Mouse (Mus musculus): ENCODE data around the gene Otud7b. TPM values are rescaled to one million over a fixed set of nuclear protein-coding genes. Genes with fewer than 3 reads are reported as not detected.

Otud7b gene
- polyA plus RNA-seq, 1 experiment, result 46.0 TPM

DNA sequence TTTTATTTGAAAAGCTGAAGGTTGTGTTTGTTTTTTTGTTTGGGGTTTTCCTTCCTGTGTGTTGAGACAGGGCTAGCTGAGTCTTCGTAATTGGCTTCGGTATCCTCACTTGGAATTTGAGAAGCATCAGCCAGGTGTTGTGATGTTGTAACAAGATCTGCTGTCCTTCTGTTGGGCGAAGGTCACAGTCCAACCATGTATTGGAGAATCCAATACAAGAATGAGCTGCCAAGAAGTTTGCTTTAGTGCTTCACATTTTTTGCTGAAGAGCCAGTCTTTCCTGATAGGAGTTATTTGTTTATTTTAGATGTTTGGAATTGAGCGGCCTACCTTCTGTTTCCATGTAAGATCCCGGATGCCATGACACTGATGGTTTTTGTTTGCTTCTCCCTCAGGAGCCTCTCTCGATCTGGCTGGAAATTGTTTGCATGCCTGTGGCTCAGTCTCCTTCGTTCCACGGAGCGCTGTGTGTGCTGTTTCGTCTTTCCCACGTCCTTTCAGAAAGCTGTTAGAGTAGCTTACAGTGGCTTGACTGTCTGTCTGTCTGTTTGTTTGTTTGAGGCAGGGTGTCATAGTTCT, 29.1 kb downstream of the Otud7b start:
- Histone ChIP-seq H3K27ac (ENCODE audit: control insufficient read depth, insufficient read depth, low read depth, low read length) (no peak overlapping the region), H3K27me3 (ENCODE audit: control insufficient read depth, insufficient read depth, low read length) (no peaks in the 10 kb centered on the region), H3K4me1 (ENCODE audit: control insufficient read depth, insufficient read depth, low read length) (no peaks in the 10 kb centered on the region), H3K36me3 (ENCODE audit: control insufficient read depth, insufficient read depth, low read length) (peaks cover 2% of the 10 kb centered on the region), H3K4me3 (ENCODE audit: control insufficient read depth, low read depth, low read length) (no peak overlapping the region)
- TF ChIP-seq POLR2A (IDR thresholded peaks at IDR 0.05; ENCODE audit: control insufficient read depth, low read depth, low read length), result no peak

DNA sequence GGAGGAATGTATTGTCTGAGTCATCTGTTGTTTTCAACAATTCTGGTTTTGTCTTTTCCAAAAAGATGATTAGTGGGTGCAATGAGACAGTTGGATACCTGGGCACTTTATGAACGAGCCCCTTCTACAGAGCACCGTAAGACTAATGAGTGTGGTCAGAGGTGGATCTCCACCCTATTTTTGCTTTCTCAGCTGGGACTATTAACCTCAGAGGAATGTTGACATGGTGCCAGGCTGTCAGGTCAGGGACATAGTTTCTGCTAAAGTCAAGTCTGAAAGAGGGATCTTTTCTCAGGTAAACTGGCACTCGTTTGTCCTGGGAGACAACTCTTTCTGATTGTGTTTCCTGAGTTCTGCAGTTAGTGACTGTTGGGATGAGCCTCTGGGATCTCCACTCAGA, 30.7 kb downstream of the Otud7b start:
- Histone ChIP-seq H3K4me3 (ENCODE audit: control insufficient read depth, low read depth, low read length) (no peak overlapping the region), H3K27me3 (ENCODE audit: control insufficient read depth, insufficient read depth, low read length) (no peaks in the 10 kb centered on the region), H3K36me3 (ENCODE audit: control insufficient read depth, insufficient read depth, low read length) (peaks cover 2% of the 10 kb centered on the region), H3K27ac (ENCODE audit: control insufficient read depth, insufficient read depth, low read depth, low read length) (no peak overlapping the region), H3K4me1 (ENCODE audit: control insufficient read depth, insufficient read depth, low read length) (no peaks in the 10 kb centered on the region)
- TF ChIP-seq POLR2A (IDR thresholded peaks at IDR 0.05; ENCODE audit: control insufficient read depth, low read depth, low read length), result no peak
- no peak for TF ChIP-seq CTCF (IDR thresholded peaks at IDR 0.05; ENCODE audit: control insufficient read depth, insufficient read depth, insufficient replicate concordance, low read depth, low read length)

GRCm38 (mm10) chr3:96147950-96148349, 43.6 kb downstream of the Otud7b start:
- Histone ChIP-seq H3K36me3 (ENCODE audit: control insufficient read depth, insufficient read depth, low read length) (no peaks in the 10 kb centered on the region; the same call in none of the 2 replicates), H3K4me1 (ENCODE audit: control insufficient read depth, insufficient read depth, low read length) (no peaks in the 10 kb centered on the region)
- no peak for TF ChIP-seq CTCF (IDR thresholded peaks at IDR 0.05; ENCODE audit: control insufficient read depth, insufficient read depth, insufficient replicate concordance, low read depth, low read length)

DNA sequence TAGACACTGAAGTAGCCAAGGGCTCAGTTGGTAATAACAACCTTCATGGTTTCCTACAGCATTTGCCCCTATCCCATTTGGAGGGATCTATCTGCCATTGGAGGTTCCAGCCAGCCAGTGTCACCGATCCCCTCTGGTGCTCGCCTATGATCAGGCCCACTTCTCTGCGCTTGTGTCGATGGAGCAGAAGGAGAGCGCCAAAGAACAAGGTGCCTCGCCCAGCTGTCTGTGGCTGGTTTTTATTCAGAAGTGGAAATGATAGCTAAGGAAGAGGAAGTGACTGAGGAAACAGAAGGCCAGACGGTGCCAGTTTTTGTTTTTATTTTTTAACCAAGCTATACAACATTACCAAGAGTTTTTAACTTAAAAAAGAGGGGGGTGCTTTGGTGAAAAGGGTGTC, 47.5 kb downstream of the Otud7b start:
- Histone ChIP-seq H3K27me3 (ENCODE audit: control insufficient read depth, insufficient read depth, low read length) (no peaks in the 10 kb centered on the region), H3K4me3 (ENCODE audit: control insufficient read depth, low read depth, low read length) (no peak overlapping the region), H3K27ac (ENCODE audit: control insufficient read depth, insufficient read depth, low read depth, low read length) (no peak overlapping the region), H3K4me1 (ENCODE audit: control insufficient read depth, insufficient read depth, low read length) (no peaks in the 10 kb centered on the region), H3K36me3 (ENCODE audit: control insufficient read depth, insufficient read depth, low read length) (no peaks in the 10 kb centered on the region; the same call in none of the 2 replicates)
- TF ChIP-seq CTCF (IDR thresholded peaks at IDR 0.05; ENCODE audit: control insufficient read depth, insufficient read depth, insufficient replicate concordance, low read depth, low read length) (no peak), POLR2A (IDR thresholded peaks at IDR 0.05; ENCODE audit: control insufficient read depth, low read depth, low read length) (no peak)

More at GRCm38 (mm10) chr3:96147950-96148349, 43.6 kb downstream of the Otud7b start:
- H3K27me3 ChIP-seq (ENCODE audit: control insufficient read depth, insufficient read depth, low read length), result no peaks in the 10 kb centered on the region
- H3K27ac ChIP-seq (ENCODE audit: control insufficient read depth, insufficient read depth, low read depth, low read length), result no peak overlapping the region
- no peak overlapping the region for H3K4me3 ChIP-seq (ENCODE audit: control insufficient read depth, low read depth, low read length)

DNA sequence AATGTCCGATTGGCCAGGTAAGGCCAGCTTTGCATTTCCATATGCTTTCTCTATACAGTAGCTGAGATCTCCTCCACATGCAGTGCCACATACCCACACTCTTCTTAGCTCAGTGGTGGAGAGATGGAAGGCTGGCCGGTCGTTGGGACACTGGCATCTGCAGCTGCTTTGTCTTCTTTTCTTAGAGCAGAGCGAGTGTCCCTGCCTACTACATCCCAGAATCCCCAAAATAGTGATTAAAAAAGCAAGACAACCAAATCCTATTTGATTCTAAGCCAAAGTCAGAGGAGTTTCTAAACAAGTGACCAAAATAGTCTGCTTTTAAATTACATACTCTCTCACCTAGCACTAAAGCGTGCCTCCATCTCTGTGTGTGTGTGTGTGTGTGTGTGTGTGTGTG, 48.3 kb downstream of the Otud7b start:
- H3K4me3 ChIP-seq (ENCODE audit: control insufficient read depth, low read depth, low read length), result no peak overlapping the region
- H3K27me3 ChIP-seq (ENCODE audit: control insufficient read depth, insufficient read depth, low read length), result no peaks in the 10 kb centered on the region
- no peaks in the 10 kb centered on the region for H3K4me1 ChIP-seq (ENCODE audit: control insufficient read depth, insufficient read depth, low read length)
- H3K36me3 ChIP-seq (ENCODE audit: control insufficient read depth, insufficient read depth, low read length), result no peaks in the 10 kb centered on the region; the same call in none of the 2 replicates
- TF ChIP-seq CTCF (IDR thresholded peaks at IDR 0.05; ENCODE audit: control insufficient read depth, insufficient read depth, insufficient replicate concordance, low read depth, low read length) (no peak), POLR2A (IDR thresholded peaks at IDR 0.05; ENCODE audit: control insufficient read depth, low read depth, low read length) (no peak)
- H3K27ac ChIP-seq (ENCODE audit: control insufficient read depth, insufficient read depth, low read depth, low read length), result no peak overlapping the region

DNA sequence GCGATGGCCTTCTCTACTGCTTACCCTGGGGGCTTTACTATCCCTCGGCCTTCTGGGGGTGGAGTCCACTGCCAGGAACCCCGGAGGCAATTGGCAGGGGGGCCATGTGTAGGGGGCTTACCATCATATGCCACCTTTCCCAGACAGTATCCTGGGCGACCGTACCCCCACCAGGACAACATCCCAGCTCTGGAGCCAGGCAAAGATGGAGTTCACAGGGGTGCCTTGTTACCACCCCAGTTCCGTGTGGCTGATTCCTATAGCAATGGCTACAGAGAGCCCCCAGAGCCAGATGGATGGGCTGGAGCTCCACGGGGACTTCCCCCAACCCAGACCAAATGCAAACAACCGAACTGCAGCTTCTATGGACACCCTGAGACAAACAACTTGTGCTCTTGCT, 51.2 kb downstream of the Otud7b start:
- TF ChIP-seq POLR2A (IDR thresholded peaks at IDR 0.05; ENCODE audit: control insufficient read depth, low read depth, low read length), result no peak
- no peak for TF ChIP-seq CTCF (IDR thresholded peaks at IDR 0.05; ENCODE audit: control insufficient read depth, insufficient read depth, insufficient replicate concordance, low read depth, low read length)
- Histone ChIP-seq H3K27ac (ENCODE audit: control insufficient read depth, insufficient read depth, low read depth, low read length) (no peak overlapping the region), H3K4me1 (ENCODE audit: control insufficient read depth, insufficient read depth, low read length) (no peaks in the 10 kb centered on the region; the same call in 1 of the 2 replicates), H3K27me3 (ENCODE audit: control insufficient read depth, insufficient read depth, low read length) (no peaks in the 10 kb centered on the region), H3K36me3 (ENCODE audit: control insufficient read depth, insufficient read depth, low read length) (no peaks in the 10 kb centered on the region; the same call in 1 of the 2 replicates), H3K4me3 (ENCODE audit: control insufficient read depth, low read depth, low read length) (no peak overlapping the region)

DNA sequence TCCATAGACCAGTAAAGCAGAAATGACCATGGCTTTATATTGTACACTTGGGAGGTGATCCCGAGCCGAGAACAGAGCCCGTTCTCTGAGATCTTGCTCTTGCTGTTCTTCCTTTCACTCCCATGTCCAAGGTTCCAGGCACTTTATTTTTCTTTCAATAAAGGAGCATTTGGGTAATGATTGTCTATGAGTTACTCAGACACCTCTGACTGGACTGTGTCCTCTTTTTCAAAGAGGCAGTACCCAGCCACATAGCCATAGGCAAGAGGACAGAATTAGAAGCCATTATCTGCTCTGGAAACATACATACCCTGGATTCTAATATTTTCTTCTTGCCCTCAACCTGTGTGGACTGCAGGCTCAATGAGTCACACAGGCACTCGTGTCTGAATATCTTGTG, 55.5 kb downstream of the Otud7b start:
- no peak overlapping the region for H3K27ac ChIP-seq (ENCODE audit: control insufficient read depth, insufficient read depth, low read depth, low read length)

More for the DNA sequence above, 55.5 kb downstream of the Otud7b start:
- no peaks in the 10 kb centered on the region for H3K36me3 ChIP-seq (ENCODE audit: control insufficient read depth, insufficient read depth, low read length)
- no peak for TF ChIP-seq CTCF (IDR thresholded peaks at IDR 0.05; ENCODE audit: control insufficient read depth, insufficient read depth, insufficient replicate concordance, low read depth, low read length)
- no peak for TF ChIP-seq POLR2A (IDR thresholded peaks at IDR 0.05; ENCODE audit: control insufficient read depth, low read depth, low read length)
- peaks cover 6% of the 10 kb centered on the region for H3K4me1 ChIP-seq (ENCODE audit: control insufficient read depth, insufficient read depth, low read length)
- no peaks in the 10 kb centered on the region for H3K27me3 ChIP-seq (ENCODE audit: control insufficient read depth, insufficient read depth, low read length)
- no peak overlapping the region for H3K4me3 ChIP-seq (ENCODE audit: control insufficient read depth, low read depth, low read length)

Measured in testis, adult 2 months (tissue).